In the genomic region with DNA sequence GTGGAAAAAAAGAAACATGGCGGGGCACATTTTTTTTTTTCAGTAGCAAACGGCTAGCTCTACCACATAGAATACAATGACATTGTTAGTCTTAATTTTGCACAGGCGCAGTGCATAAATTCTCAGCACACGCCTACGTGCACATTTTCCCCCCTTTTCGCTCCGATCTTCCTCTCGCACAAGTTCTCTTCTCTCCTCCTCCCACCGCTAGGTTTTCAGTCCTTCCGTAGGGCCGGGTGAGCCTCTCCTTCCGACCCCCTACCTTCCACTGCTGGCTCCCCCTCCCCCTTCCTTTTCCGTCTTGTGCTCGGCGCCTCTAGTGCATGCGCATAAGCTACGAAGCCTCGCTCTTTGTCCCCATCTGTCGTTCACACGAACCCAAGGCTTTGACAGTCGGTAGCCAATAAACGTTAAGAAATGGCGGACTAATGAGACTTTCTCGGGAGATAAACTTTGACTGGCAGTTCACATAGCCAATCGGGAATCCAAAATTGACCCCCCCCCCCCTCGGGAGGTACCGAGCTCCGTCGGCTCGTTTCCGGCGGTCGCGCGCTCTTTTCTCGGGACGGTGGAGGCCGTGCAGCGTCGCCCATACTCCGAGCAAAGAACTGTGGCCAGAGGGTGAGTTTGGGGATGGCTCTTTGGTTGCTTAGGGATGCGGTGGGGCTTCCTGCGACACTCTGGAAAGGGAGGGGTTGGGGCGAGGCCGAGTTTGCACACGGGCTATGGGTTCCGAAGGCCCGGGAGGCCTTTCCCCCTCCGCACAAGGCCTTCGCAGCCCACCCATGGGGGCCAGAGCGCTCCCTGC, we compare ENCODE assay signal across 7 mouse cellular contexts. TPM values are rescaled to one million over a fixed set of nuclear protein-coding genes. Genes with fewer than 3 reads are reported as not detected.
A peak's percentile ranks its signal among the peaks of the same experiment; 100 is the strongest.
DNase-seq lines count a peak whose midpoint lies in the region; ATAC-seq and TF ChIP-seq lines count a peak whose summit lies in the region.

Gene Nono, plus strand, starts transcription at position 177 of the 808 bp plus-strand sequence.

- peak within 1 kb of the TSS; percentile 98 for H3K27ac ChIP-seq in embryonic facial prominence, embryonic 10.5 days (replicated peaks)
- H3K27ac ChIP-seq in intestine, postnatal 0 days (ENCODE audit: low read depth, low read length) = peak within 1 kb of the TSS; percentile 90
- H3K27ac ChIP-seq in midbrain, embryonic 12.5 days (replicated peaks) = peak within 1 kb of the TSS; percentile 93
- H3K27ac ChIP-seq in small intestine, adult 2 months (ENCODE audit: insufficient read depth, low read depth, low read length) = peak within 1 kb of the TSS; percentile 100

- H3K36me3 ChIP-seq in embryonic facial prominence, embryonic 10.5 days (replicated peaks) = peaks cover 36% of the 10 kb centered on the region
- peaks cover 3% of the 10 kb centered on the region; the same call in 1 of the 2 replicates for H3K36me3 ChIP-seq in intestine, postnatal 0 days (ENCODE audit: control insufficient read depth, insufficient read depth)
- H3K36me3 ChIP-seq in midbrain, embryonic 12.5 days = no peaks in the 10 kb centered on the region
- peaks cover 9% of the 10 kb centered on the region; the same call in 1 of the 2 replicates for H3K36me3 ChIP-seq in small intestine, adult 2 months (ENCODE audit: control insufficient read depth, insufficient read depth, low read length)

- peaks cover 11% of the 10 kb centered on the region for H3K27me3 ChIP-seq in embryonic facial prominence, embryonic 10.5 days (replicated peaks; ENCODE audit: low read depth, poor library complexity, severe bottlenecking)
- H3K27me3 ChIP-seq in intestine, postnatal 0 days (replicated peaks; ENCODE audit: control insufficient read depth, insufficient read depth, low read length) = no peaks in the 10 kb centered on the region
- H3K27me3 ChIP-seq in midbrain, embryonic 12.5 days = no peaks in the 10 kb centered on the region
- no peaks in the 10 kb centered on the region for H3K27me3 ChIP-seq in small intestine, adult 2 months (ENCODE audit: control insufficient read depth, insufficient read depth, low read length)

- WGBS in embryonic facial prominence, embryonic 10.5 days = 25% methylated on average over 51 of the region's 51 CpGs
- WGBS in intestine, postnatal 0 days = 19% methylated on average over 51 of the region's 51 CpGs
- WGBS in midbrain, embryonic 12.5 days = 25% methylated on average over 51 of the region's 51 CpGs
- WGBS in small intestine, adult 2 months = 15% methylated on average over 51 of the region's 51 CpGs

- peak; percentile 52 for TF ChIP-seq CTCF in intestine, postnatal 0 days (IDR thresholded peaks at IDR 0.05; ENCODE audit: low read depth)
- no peak for TF ChIP-seq CTCF in small intestine, adult 2 months (IDR thresholded peaks at IDR 0.05; ENCODE audit: extremely low read depth, insufficient read length, insufficient replicate concordance, low read depth, low read length)

- intact Hi-C loops in left cerebral cortex, postnatal 4 days (cut with DNase I) = no loop called here

- peak within 1 kb of the TSS; percentile 74 for H3K9ac ChIP-seq in intestine, postnatal 0 days (ENCODE audit: low read depth, low read length)
- peak within 1 kb of the TSS; percentile 74 for H3K9ac ChIP-seq in midbrain, embryonic 12.5 days (replicated peaks)

- H3K4me1 ChIP-seq in embryonic facial prominence, embryonic 10.5 days = 0 out of 2 replicates have a peak, but pooled peaks cover 4% of the 10 kb centered on the region
- H3K4me1 ChIP-seq in intestine, postnatal 0 days (replicated peaks; ENCODE audit: control insufficient read depth, insufficient read depth, low read length) = no peaks in the 10 kb centered on the region
- 0 out of 2 replicates have a peak, but pooled peaks cover 7% of the 10 kb centered on the region for H3K4me1 ChIP-seq in midbrain, embryonic 12.5 days
- H3K4me1 ChIP-seq in small intestine, adult 2 months (ENCODE audit: control insufficient read depth, insufficient read depth, insufficient read length, low read length) = 0 out of 2 replicates have a peak, but pooled peaks cover 1% of the 10 kb centered on the region

- TF ChIP-seq POLR2A in small intestine, adult 2 months (IDR thresholded peaks at IDR 0.05; ENCODE audit: low read depth, low read length) = peak; percentile 46; the same call in 1 of the 2 replicates

- peak within 1 kb of the TSS; percentile 72 for H3K4me3 ChIP-seq in embryonic facial prominence, embryonic 10.5 days
- H3K4me3 ChIP-seq in intestine, postnatal 0 days (ENCODE audit: low read depth, low read length) = peak within 1 kb of the TSS; percentile 65
- H3K4me3 ChIP-seq in midbrain, embryonic 12.5 days = peak within 1 kb of the TSS; percentile 67
- peak within 1 kb of the TSS; percentile 100 for H3K4me3 ChIP-seq in small intestine, adult 2 months (ENCODE audit: low read depth, low read length)

- H3K4me2 ChIP-seq in intestine, postnatal 0 days (replicated peaks; ENCODE audit: low read depth) = peak within 1 kb of the TSS; percentile 58
- peak within 1 kb of the TSS; percentile 50 for H3K4me2 ChIP-seq in midbrain, embryonic 12.5 days (replicated peaks)

- H3K9me3 ChIP-seq in embryonic facial prominence, embryonic 10.5 days = no peaks in the 10 kb centered on the region
- no peaks in the 10 kb centered on the region for H3K9me3 ChIP-seq in intestine, postnatal 0 days (ENCODE audit: control insufficient read depth)
- H3K9me3 ChIP-seq in midbrain, embryonic 12.5 days = no peaks in the 10 kb centered on the region

- peak; percentile 87 for DNase-seq in adrenal gland, postnatal 10 days
- DNase-seq in embryonic facial prominence, embryonic 10.5 days (ENCODE audit: low spot score) = peak; percentile 91
- peak; percentile 71 for DNase-seq in gonadal fat pad, adult 2 months (ENCODE audit: low read depth)
- DNase-seq in left cerebral cortex, postnatal 4 days = peak; percentile 90

- ATAC-seq in intestine, postnatal 0 days = peak; percentile 92
- peak; percentile 96 for ATAC-seq in midbrain, embryonic 12.5 days (ENCODE audit: low FRiP score, low read depth)

RNA-seq across cellular contexts. Expression of gene Nono, which starts in this region (rescaled TPM):
- 100 to 1,000 TPM; 185 to 186 TPM for total RNA-seq in adrenal gland, postnatal 10 days (2021)
- 646 and 656 TPM in 2 replicates for polyA plus RNA-seq in embryonic facial prominence, embryonic 10.5 days (2016; fragmentation: Nextera tagmentation; extraction: Ambion mirVana)
- polyA plus RNA-seq in gonadal fat pad, adult 2 months (2012; rRNA removed) = 127 and 145 TPM in 2 replicates
- polyA plus RNA-seq in intestine, postnatal 0 days (2015; fragmentation: Nextera tagmentation; extraction: Ambion mirVana) = 101 and 103 TPM in 2 replicates
- 100 to 1,000 TPM; 236 to 271 TPM for total RNA-seq in left cerebral cortex, postnatal 4 days (2021)
- 572 and 581 TPM in 2 replicates for polyA plus RNA-seq in midbrain, embryonic 12.5 days (2016; fragmentation: Nextera tagmentation; extraction: Ambion mirVana)
- polyA plus RNA-seq in small intestine, adult 2 months (2012; rRNA removed) = 20.7 and 47.5 TPM in 2 replicates

Comparison
In these comparisons a context has a peak if more than half of its experiments do, and no peak if none do; other contexts are left out.
1. Peak in every context shown above with its lines: DNase-seq, ATAC-seq, H3K4me3 ChIP-seq and H3K27ac ChIP-seq.